Mouse (Mus musculus) ES-Bruce4 (cell line): ENCODE data around the gene Mtor.

ENCODE experiments used
- CTCF ChIP-seq: IDR thresholded peaks from one replicate; pipeline ENCODE4 v1.8.1; 2011; ENCODE audit warnings: low read depth, low read length
- EP300 ChIP-seq: IDR thresholded peaks from 2 replicates; pipeline ENCODE4 v1.6.1; 2011; ENCODE audit warnings: low read depth, low read length; ENCODE audit not compliant: insufficient read depth

DNA sequence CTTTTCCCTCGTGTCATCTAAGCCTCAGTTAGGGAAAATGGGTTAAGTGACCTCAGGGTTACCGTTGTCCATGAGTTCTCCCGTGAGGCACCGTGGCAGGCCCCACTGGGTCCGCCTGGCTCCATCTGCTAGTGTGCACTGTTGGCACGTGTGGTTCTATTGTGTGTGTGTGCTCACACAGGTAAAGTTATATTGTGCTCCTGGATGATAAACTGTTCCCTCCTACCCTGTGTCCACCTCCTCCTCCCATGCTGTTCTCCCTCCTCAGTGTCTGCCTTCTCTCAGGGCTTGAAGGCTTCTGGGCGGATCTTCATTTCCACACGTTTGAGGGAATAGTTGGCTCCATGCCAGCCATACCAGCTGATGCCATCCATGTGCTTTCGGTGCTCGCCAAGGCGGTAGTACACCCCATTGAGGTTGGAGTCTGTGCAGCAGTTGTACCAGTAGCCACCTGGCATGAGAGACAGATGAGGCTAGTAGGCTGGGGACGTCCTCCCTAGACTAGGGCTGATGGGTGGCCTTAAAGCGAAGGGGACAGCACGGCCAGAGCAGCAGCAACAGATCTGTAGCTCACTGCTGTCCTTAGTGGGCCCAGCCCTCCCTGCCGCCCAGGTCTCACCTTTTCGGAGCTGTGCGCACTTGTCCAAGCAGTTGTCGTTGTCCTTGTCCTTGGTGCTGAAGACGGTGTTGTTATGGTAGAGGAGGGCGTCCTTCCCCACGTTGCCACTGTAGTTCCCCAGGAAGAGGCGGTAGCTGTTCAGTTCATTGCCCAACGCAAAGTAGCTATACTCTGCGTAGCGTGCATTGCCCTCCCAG is 47.7 kb downstream of the Mtor start:
- TF ChIP-seq CTCF: no peak
- TF ChIP-seq EP300: no peak
